Mouse (Mus musculus) forebrain, embryonic 11.5 days (tissue): Measurements from ENCODE around the gene Atxn3. TPM values are rescaled to one million over a fixed set of nuclear protein-coding genes. Genes with fewer than 3 reads are reported as not detected.

Experiments
- ATAC-seq: fragments of 200-750 bp; cut with Nextera tagmentation; replicated peaks from 2 replicates; pipeline ENCODE4 v1.8.0; 2017; ENCODE audit warnings: moderate TSS enrichment; ENCODE audit not compliant: low FRiP score
- DNase-seq: peaks from one replicate; pipeline ENCODE4 v3.0.0-alpha.2; 2017; ENCODE audit warnings: low spot score
- H3K27ac ChIP-seq: fragments of 300-500 bp; sonication (generic); 2 replicates; pipeline ENCODE4 v1.5.1; 2014; ENCODE audit warnings: low read depth, low read length
- H3K27me3 ChIP-seq: fragments of 300-500 bp; sonication (generic); 2 replicates; pipeline ENCODE4 v1.6.1; 2014; ENCODE audit warnings: mild to moderate bottlenecking, low read length, mixed read lengths; ENCODE audit not compliant: control insufficient read depth, insufficient read depth
- H3K36me3 ChIP-seq: fragments of 300-500 bp; sonication (generic); 2 replicates; pipeline ENCODE4 v1.6.1; 2014; ENCODE audit warnings: mild to moderate bottlenecking, low read length, moderate library complexity, mixed read lengths; ENCODE audit not compliant: control insufficient read depth, insufficient read depth
- H3K4me1 ChIP-seq: fragments of 300-500 bp; sonication (generic); replicated peaks from 2 replicates; pipeline ENCODE4 v1.6.1; 2014; ENCODE audit warnings: low read length, mixed read lengths; ENCODE audit not compliant: control insufficient read depth, insufficient read depth
- H3K4me2 ChIP-seq: fragments of 300-500 bp; sonication (generic); 2 replicates; pipeline ENCODE4 v1.6.1; 2014; ENCODE audit warnings: low read depth, mild to moderate bottlenecking, low read length, moderate library complexity, mixed read lengths; ENCODE audit not compliant: severe bottlenecking
- H3K4me3 ChIP-seq: fragments of 300-500 bp; sonication (generic); 2 replicates; pipeline ENCODE4 v1.5.1; 2014; ENCODE audit warnings: low read depth, low read length
- H3K9ac ChIP-seq: fragments of 300-500 bp; sonication (generic); 2 replicates; pipeline ENCODE4 v1.6.1; 2014; ENCODE audit warnings: low read length
- H3K9me3 ChIP-seq: fragments of 300-500 bp; sonication (generic); 2 replicates; pipeline ENCODE4 v1.6.1; 2016; ENCODE audit warnings: low read length, mixed read lengths; ENCODE audit not compliant: control insufficient read depth
- WGBS: fragments of 180-500 bp; shearing (Covaris S2); extraction: QIAGEN DNeasy Blood & Tissue Kit; methylation state at CpG from one replicate; pipeline ENCODE4 v1.1.7; 2014; 5-methylcytosine and 5-hydroxymethylcytosine counted together
- polyA plus RNA-seq: library from polyadenylated mRNA; unstranded; fragments of >200 nt; fragmentation: Nextera tagmentation; extraction: Ambion mirVana; gene quantifications from 2 replicates; pipeline ENCODE4 v1.2.1, GENCODE M21; 2014

Gene Atxn3
- polyA plus RNA-seq, 1 experiment from 2014 or later, result 18.5 TPM

DNA sequence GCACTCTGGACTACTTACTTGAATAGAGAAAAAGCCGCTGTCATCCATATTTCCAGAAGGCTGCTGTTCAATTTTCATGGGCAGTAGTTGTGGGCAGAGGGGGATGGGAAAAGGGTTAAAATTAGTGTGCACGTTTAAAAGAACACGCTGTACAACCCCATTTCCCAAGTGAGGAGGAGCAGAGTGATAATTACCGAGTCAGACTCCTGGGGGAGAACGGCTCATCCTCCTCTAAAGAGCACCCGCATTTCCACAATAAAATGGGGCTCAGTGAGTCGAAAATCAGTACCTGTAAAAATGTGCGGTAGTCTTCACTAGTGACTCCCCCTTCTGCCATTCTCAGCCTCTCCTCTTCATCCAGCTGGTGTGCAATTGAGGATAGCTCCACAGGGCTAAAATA is 10.1 kb downstream of the Atxn3 start:
- H3K4me1 ChIP-seq, result no peaks in the 10 kb centered on the region
- H3K9ac ChIP-seq, result no peak overlapping the region
- DNase-seq (no peak), ATAC-seq (no peak)
- no peaks in the 10 kb centered on the region for H3K9me3 ChIP-seq
- no peaks in the 10 kb centered on the region for H3K27me3 ChIP-seq
- H3K4me3 ChIP-seq, result no peak overlapping the region
- 91% methylated on average over 8 of the region's 8 CpGs for WGBS
- no peak overlapping the region for H3K4me2 ChIP-seq
- no peak overlapping the region for H3K27ac ChIP-seq
- no peaks in the 10 kb centered on the region; the same call in 1 of the 2 replicates for H3K36me3 ChIP-seq

DNA sequence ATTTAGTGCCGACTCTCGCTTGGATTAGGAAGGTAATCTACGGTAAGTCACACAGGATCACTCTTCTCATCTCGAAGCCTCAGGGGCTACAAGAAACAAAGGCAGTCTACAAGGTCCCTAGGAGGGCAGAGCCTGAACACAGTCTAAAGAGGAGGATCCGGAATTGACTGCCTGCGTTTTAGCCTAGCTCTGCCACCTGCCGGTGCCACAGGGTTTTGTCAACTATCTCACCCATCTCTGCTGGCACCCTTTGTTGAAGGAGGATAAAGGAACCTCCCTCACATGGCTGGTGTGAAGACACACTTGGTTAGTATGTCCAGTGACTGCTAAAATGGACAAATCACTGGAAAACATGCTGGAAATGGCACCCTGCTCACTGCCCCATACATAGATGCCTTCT is 20.5 kb downstream of the Atxn3 start:
- H3K9ac ChIP-seq, result no peak overlapping the region
- no peaks in the 10 kb centered on the region; the same call in 1 of the 2 replicates for H3K9me3 ChIP-seq
- WGBS, result 88% methylated on average over 7 of the region's 7 CpGs
- no peak overlapping the region for H3K4me2 ChIP-seq
- H3K4me3 ChIP-seq, result no peak overlapping the region
- ATAC-seq (no peak), DNase-seq (no peak)
- no peaks in the 10 kb centered on the region for H3K4me1 ChIP-seq
- H3K27me3 ChIP-seq, result no peaks in the 10 kb centered on the region
- peaks cover 12% of the 10 kb centered on the region for H3K36me3 ChIP-seq
- H3K27ac ChIP-seq, result no peak overlapping the region

DNA sequence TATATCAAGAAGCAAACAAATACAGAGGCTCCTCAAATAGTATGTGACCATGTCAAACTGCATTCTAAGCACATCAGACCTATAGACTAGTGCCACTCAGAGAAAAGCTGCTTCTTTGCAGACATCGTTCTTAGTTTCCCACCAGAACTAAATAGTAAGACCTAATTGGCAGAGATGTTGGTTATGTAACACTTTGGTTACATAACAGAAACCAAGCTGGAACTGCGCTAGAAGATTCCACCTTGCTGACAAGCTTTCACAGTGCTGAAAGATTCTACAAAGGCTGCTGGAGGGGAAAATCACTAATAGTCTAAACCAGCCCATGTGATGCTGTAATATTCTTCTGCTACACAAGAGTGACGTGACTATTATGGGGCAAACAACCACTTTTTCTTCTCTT is 22.8 kb downstream of the Atxn3 start:
- no peak overlapping the region for H3K27ac ChIP-seq
- no peak overlapping the region for H3K9ac ChIP-seq
- no peaks in the 10 kb centered on the region for H3K4me1 ChIP-seq
- no peaks in the 10 kb centered on the region; the same call in 1 of the 2 replicates for H3K9me3 ChIP-seq
- DNase-seq, result no peak
- 97% methylated on average over 3 of the region's 3 CpGs for WGBS
- no peaks in the 10 kb centered on the region; the same call in 1 of the 2 replicates for H3K36me3 ChIP-seq
- no peak overlapping the region for H3K4me2 ChIP-seq
- no peak overlapping the region for H3K4me3 ChIP-seq
- ATAC-seq, result no peak
- no peaks in the 10 kb centered on the region for H3K27me3 ChIP-seq

DNA sequence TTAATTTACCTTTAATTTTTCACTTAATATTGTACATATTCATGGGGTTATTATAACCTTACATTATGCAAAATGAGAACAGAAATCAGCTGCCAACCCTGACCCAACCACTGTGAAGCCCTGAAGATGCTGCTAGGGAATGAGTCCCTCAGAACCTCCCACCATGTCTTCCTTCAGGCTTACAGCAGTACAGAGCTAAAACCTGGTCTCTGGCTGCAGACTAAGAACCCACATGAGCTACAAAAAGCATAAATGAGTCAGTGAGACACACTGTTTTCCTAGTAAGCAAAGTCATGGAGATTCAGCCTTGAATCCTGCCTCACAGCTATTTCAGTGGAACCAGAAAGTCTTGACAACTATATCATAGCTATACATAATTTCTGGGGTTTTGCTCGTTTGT is 29.6 kb downstream of the Atxn3 start:
- no peak for ATAC-seq
- no peaks in the 10 kb centered on the region for H3K4me1 ChIP-seq
- WGBS, result 71% methylated on average over 1 of the region's 1 CpGs

DNA sequence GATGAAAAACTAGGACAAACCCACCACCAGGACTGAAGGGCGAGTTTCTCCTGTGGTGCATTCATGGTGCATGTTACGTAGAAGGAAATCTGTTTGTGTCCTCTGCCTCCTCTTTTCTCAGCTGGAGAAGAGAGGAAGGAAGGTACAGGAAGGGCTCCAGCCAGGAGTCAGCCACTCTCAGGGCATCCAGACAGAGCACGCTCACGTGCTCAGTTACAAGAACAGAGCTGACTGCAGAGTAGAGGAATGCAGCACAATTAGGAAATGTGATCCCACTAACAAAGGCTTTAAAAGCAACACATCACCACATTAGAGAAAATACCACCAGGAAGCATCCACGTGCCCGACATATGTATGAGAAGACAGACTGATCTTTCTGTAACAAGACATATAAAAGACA is 35.7 kb downstream of the Atxn3 start:
- Histone ChIP-seq H3K4me1 (no peaks in the 10 kb centered on the region), H3K36me3 (no peaks in the 10 kb centered on the region; the same call in 1 of the 2 replicates), H3K9ac (no peak overlapping the region), H3K27me3 (no peaks in the 10 kb centered on the region), H3K4me3 (no peak overlapping the region), H3K27ac (no peak overlapping the region), H3K4me2 (no peak overlapping the region), H3K9me3 (no peaks in the 10 kb centered on the region)
- ATAC-seq, result no peak
- DNase-seq, result no peak
- WGBS, result 92% methylated on average over 6 of the region's 6 CpGs

More for the DNA sequence above, 29.6 kb downstream of the Atxn3 start:
- no peak overlapping the region for H3K9ac ChIP-seq
- no peak overlapping the region for H3K4me3 ChIP-seq
- no peak for DNase-seq
- no peak overlapping the region for H3K27ac ChIP-seq
- H3K36me3 ChIP-seq, result no peaks in the 10 kb centered on the region; the same call in 1 of the 2 replicates
- no peaks in the 10 kb centered on the region for H3K9me3 ChIP-seq
- H3K27me3 ChIP-seq, result no peaks in the 10 kb centered on the region
- H3K4me2 ChIP-seq, result no peak overlapping the region

DNA sequence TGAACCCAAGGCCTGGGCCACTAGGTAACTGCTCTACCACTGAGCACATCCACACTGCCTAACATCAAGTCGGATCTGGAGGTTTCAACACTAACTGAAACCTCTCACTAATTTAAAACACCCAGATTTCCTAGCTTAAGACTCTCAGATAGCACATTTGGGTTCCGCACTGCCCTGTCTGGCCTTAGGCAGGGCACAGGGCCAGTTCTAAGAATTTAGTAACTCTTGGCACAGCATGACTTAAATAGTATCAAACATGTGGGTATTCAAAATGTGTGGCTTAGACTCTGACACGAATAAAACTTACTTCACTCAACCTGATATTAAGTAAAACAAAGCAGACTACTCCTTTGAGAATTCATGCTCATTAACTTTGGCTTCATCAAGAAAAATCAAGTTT is 38.2 kb downstream of the Atxn3 start:
- DNase-seq (no peak), ATAC-seq (no peak)
- no peaks in the 10 kb centered on the region for H3K27me3 ChIP-seq
- 88% methylated on average over 3 of the region's 3 CpGs for WGBS
- no peak overlapping the region for H3K27ac ChIP-seq
- no peaks in the 10 kb centered on the region for H3K9me3 ChIP-seq
- no peak overlapping the region for H3K4me2 ChIP-seq
- H3K9ac ChIP-seq, result no peak overlapping the region
- no peaks in the 10 kb centered on the region; the same call in 1 of the 2 replicates for H3K36me3 ChIP-seq
- H3K4me3 ChIP-seq, result no peak overlapping the region
- H3K4me1 ChIP-seq, result no peaks in the 10 kb centered on the region

DNA sequence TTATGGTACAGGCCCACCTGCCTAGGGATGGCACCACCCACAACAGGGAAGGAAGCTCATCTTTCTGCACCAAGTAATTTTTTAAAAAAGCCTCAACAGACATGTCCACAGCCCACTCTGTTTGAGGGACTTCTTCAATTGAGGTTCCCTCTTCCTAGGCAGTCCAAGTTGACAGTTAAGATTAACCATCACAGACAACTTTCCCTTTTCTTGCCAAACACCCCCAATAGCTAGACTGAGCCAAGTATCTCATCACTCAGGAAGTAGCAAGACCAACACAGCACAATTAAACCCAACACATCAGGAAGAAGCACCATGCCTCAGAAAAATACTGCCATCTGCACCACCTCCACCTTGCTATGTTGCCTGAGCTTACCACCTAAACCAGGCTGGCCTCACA is 40.9 kb downstream of the Atxn3 start:
- DNase-seq (no peak), ATAC-seq (no peak)
- Histone ChIP-seq H3K27me3 (no peaks in the 10 kb centered on the region), H3K4me1 (no peaks in the 10 kb centered on the region; the same call in 1 of the 2 replicates), H3K4me2 (no peak overlapping the region), H3K27ac (no peak overlapping the region), H3K36me3 (no peaks in the 10 kb centered on the region; the same call in 1 of the 2 replicates), H3K4me3 (no peak overlapping the region), H3K9me3 (no peaks in the 10 kb centered on the region), H3K9ac (no peak overlapping the region)

DNA sequence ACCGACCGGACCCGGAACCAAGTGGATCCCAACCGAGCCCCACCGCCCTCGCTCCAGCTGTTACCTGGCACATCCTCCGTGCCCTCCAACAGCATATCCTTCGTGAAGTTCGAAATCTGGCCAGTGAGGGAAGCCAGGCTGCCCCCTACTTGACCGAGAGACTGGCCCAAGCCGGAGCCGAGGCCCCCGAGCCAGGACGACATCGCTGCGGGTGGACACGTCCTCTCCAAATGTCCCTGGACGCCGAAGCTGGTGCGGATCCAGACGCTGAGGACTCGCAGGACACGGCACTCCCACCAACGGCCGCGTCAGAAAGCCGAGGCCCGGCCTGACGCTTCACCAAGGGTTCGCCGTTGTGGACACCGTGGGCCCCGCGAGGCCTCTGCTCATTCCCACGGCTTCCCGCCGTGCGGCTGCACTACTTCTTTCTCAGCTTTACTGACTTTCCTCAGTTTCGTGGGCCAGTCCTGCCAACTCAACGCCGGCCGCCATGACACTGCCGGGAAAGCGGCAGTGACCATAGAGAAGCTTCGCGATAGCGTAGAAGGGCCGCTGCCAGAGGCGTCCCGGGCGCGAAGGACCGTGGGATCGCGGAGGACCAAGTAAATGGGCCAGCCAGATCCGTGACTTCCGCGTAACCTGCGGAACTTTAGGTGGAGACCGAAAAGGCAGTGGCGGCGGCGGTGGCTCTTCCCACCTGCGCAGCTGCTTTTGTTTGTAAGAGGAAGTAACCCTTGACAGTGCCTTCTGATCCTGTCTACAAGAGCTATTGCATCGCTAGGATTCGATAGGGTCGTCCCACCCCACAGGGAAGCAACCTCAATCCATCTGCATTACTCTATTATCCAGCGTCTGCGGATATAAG is 45.2 kb downstream of the Atxn3 start, which contains the start of gene Trip11:
Gene Trip11 (minus strand): TSS at position 642 of the 865 bp plus-strand sequence.
- WGBS, result under 1% methylated on average over 69 of the region's 69 CpGs
- no peaks in the 10 kb centered on the region; the same call in 1 of the 2 replicates for H3K4me1 ChIP-seq
- ATAC-seq (peak; percentile 96), DNase-seq (peak; percentile 90)
- H3K27ac ChIP-seq, result peak within 1 kb of the TSS; percentile 37; the same call in 1 of the 2 replicates
- no peaks in the 10 kb centered on the region for H3K9me3 ChIP-seq
- H3K27me3 ChIP-seq, result no peaks in the 10 kb centered on the region
- peak within 1 kb of the TSS; percentile 75 for H3K9ac ChIP-seq
- no peaks in the 10 kb centered on the region; the same call in 1 of the 2 replicates for H3K36me3 ChIP-seq
- peak within 1 kb of the TSS; percentile 79 for H3K4me2 ChIP-seq
- peak within 1 kb of the TSS; percentile 89 for H3K4me3 ChIP-seq
